Mouse (Mus musculus) hindbrain, embryonic 15.5 days (tissue): ENCODE measurements around the gene Mllt3. TPM values are rescaled to one million over a fixed set of nuclear protein-coding genes. Genes with fewer than 3 reads are reported as not detected.
A peak's percentile ranks its signal among the peaks of the same experiment; 100 is the strongest.
"Not testable (repeated sequence)": the region's sequence is repeated elsewhere in the genome, so short reads cannot be mapped to it uniquely, and the experiment has no call there.

Experiments used
- ATAC-seq: fragments of 200-750 bp; cut with Nextera tagmentation; 2 replicates; pipeline ENCODE4 v1.8.0; 2017; ENCODE audit warnings: low read depth, moderate number of reproducible peaks, moderate TSS enrichment; ENCODE audit not compliant: low FRiP score
- H3K27ac ChIP-seq: fragments of 300-500 bp; sonication (generic); replicated peaks from 2 replicates; pipeline ENCODE4 v1.5.1; 2015; ENCODE audit warnings: mild to moderate bottlenecking, inconsistent platforms
- H3K27me3 ChIP-seq: fragments of 300-500 bp; sonication (generic); 2 replicates; pipeline ENCODE4 v1.6.1; 2015; ENCODE audit warnings: control low read depth, inconsistent platforms
- H3K36me3 ChIP-seq: fragments of 300-500 bp; sonication (generic); 2 replicates; pipeline ENCODE4 v1.6.1; 2015; ENCODE audit warnings: control low read depth, inconsistent platforms
- H3K4me1 ChIP-seq: fragments of 300-500 bp; sonication (generic); replicated peaks from 2 replicates; pipeline ENCODE4 v1.6.1; 2015; ENCODE audit warnings: control low read depth, inconsistent platforms
- H3K4me2 ChIP-seq: fragments of 300-500 bp; sonication (generic); 2 replicates; pipeline ENCODE4 v1.6.1; 2015; ENCODE audit warnings: moderate library complexity, mild to moderate bottlenecking, inconsistent platforms
- H3K4me3 ChIP-seq: fragments of 300-500 bp; sonication (generic); 2 replicates; pipeline ENCODE4 v1.5.1; 2015; ENCODE audit warnings: mild to moderate bottlenecking, inconsistent platforms
- H3K9ac ChIP-seq: fragments of 300-500 bp; sonication (generic); 2 replicates; pipeline ENCODE4 v1.6.1; 2015; ENCODE audit warnings: inconsistent platforms
- H3K9me3 ChIP-seq: fragments of 300-500 bp; sonication (generic); 2 replicates; pipeline ENCODE4 v1.6.1; 2016; ENCODE audit warnings: control low read depth, inconsistent platforms
- WGBS: fragments of 180-500 bp; shearing (Covaris S2); methylation state at CpG from one replicate; pipeline ENCODE4 v1.1.7; 2015; 5-methylcytosine and 5-hydroxymethylcytosine counted together
- polyA plus RNA-seq: library from polyadenylated mRNA; unstranded; fragments of >200 nt; fragmentation: Nextera tagmentation; extraction: Ambion mirVana; gene quantifications from 2 replicates; pipeline ENCODE4 v1.2.1, GENCODE M21; 2015

Gene Mllt3
- polyA plus RNA-seq, 1 experiment from 2014 or later, result 77.3 TPM

DNA sequence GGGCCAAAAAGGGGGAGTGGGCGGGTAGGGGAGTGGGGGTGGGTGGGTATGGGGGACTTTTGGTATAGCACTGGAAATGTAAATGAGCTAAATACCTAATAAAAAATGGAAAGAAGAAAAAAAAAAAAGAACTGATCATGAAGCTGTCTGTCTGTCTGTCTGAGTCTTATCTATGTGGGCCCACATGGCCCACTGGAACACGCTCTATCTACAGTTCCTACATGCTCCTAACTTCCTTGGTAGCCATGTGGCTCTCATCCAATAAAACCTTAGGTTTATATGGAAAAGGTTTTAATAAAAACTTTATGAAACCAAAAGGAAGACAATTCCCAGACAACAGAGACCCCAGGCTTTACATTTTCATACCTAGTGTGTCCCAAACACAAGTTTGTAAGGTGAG, 68.3 kb downstream of the Mllt3 start:
- H3K4me3 ChIP-seq, H3K9ac ChIP-seq, H3K27ac ChIP-seq, ATAC-seq, H3K9me3 ChIP-seq, H3K36me3 ChIP-seq, H3K27me3 ChIP-seq, H3K4me2 ChIP-seq, H3K4me1 ChIP-seq: not testable (repeated sequence)
- 93% methylated on average over 1 of the region's 2 CpGs for WGBS

DNA sequence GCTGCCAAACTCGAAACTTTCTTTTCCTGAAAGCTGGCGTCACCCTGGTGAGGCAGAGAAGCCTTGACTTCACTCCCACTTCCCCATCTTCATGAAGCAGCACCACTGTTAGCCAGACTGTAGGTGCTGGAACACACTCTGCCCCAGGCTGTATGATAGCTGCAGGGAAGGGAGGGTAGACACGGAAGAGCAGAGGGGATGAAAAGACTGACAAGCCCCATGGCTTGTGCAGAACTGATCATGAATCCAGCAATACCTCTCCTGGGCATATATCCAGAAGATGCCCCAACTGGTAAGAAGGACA, 69.4 kb downstream of the Mllt3 start:
- ATAC-seq, result no peak
- Histone ChIP-seq H3K9ac (no peak overlapping the region), H3K4me2 (no peak overlapping the region), H3K4me1 (no peaks in the 10 kb centered on the region), H3K36me3 (no peaks in the 10 kb centered on the region), H3K27me3 (no peaks in the 10 kb centered on the region), H3K4me3 (no peak overlapping the region), H3K9me3 (no peaks in the 10 kb centered on the region), H3K27ac (no peak overlapping the region)
- 92% methylated on average over 3 of the region's 3 CpGs for WGBS

DNA sequence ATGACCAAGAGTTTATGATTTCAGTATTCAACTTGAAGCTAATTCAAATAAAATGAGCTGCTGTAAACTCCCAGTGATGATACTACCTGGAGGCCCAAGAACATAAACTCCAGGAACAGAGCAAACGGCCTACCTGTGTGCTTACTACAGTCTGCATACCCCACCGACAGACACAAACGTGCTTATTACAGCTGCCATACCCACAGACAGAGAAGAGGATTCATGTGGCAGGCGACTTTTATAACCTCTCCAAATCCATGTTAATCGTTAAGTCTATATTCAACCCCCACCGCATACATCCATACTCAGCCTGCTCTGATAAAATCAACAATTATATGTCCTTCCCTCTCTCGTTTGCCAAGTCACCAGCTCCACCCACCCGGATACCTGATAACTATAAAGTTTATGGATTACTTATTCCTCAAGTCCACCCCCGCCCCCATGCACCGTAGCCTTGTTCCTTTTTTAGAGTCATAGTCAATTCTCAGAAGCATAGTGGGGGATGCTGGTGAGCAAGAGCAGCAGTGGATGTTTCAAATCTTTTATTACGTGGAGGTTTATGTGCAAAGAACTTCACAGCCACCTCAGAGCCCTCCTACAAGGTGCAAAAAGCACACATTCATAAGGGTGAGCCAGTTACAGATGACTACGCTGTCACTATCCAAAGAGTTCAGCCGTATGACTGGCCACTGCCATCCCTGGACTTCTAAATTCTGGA, 70.0 kb downstream of the Mllt3 start:
- 91% methylated on average over 13 of the region's 13 CpGs for WGBS
- H3K27me3 ChIP-seq, result no peaks in the 10 kb centered on the region
- H3K4me1 ChIP-seq, result peaks cover 5% of the 10 kb centered on the region; the same call in 1 of the 2 replicates
- H3K4me2 ChIP-seq, result no peak overlapping the region
- no peaks in the 10 kb centered on the region for H3K36me3 ChIP-seq
- no peak for ATAC-seq
- no peak overlapping the region for H3K27ac ChIP-seq
- H3K4me3 ChIP-seq, result no peak overlapping the region
- H3K9ac ChIP-seq, result no peak overlapping the region
- no peaks in the 10 kb centered on the region for H3K9me3 ChIP-seq

DNA sequence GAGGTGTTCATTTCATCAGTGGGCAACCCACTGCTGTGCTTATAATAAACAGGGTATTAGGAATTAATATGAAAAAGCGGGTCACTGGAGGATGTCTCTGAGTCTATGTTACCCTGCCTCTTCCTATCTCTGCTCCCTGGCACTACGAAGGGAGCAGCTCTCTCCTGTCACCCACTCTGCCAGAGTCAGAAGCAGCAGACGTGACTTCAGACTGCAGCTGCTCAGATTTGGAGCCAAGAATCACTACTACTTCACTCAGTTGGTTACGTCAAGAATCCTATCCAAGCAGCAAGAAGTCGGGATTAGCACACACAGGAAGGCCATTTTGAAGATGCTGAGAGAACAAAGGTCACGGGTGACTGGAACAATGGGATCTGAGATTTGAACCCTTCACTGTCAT, 71.3 kb downstream of the Mllt3 start:
- Histone ChIP-seq H3K9ac (no peak overlapping the region), H3K27me3 (no peaks in the 10 kb centered on the region), H3K4me1 (peaks cover 7% of the 10 kb centered on the region; the same call in 1 of the 2 replicates), H3K36me3 (no peaks in the 10 kb centered on the region), H3K4me2 (no peak overlapping the region), H3K9me3 (no peaks in the 10 kb centered on the region), H3K4me3 (no peak overlapping the region), H3K27ac (no peak overlapping the region)
- no peak for ATAC-seq
- 70% methylated on average over 6 of the region's 6 CpGs for WGBS

DNA sequence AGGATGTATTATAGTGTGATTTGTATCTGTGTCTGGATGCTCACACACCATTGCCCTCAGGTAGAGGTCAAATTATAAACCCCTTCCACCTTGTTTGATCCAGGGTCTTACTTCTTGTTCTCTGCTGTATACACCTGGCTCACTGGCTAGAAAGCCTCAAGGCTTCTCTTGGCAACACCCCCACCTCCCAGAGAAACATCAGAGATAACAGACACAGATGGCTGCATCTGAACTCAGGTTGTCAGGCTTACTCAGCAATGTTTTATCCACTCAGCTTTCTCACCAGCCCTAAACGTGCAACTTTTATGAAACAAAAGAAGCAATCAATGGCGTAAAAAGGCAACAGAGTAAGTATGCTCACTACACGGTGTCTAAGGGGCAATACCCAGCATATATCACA, 75.3 kb downstream of the Mllt3 start:
- 72% methylated on average over 3 of the region's 3 CpGs for WGBS
- peaks cover 19% of the 10 kb centered on the region for H3K4me1 ChIP-seq
- ATAC-seq, result no peak

DNA sequence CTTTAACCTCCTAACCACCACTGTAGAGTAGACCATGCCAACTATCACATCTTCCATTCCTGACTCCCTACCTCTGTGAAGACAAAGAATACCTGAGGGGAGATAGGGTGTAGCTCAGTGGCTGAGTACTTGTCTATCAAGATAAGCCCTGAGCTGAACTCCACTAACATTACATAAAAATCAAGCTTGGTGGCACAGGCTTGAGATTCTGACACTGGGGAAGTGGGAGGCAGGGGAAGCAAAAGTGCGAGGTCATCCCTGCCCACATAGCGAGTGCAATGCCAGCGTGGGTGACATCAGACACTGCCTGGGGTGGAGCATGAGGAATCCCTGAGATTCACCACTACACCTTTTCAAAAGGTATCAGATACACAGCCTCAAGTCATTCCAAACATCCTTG, 76.0 kb downstream of the Mllt3 start:
- H3K4me2 ChIP-seq, result no peak overlapping the region
- WGBS, result 93% methylated on average over 3 of the region's 3 CpGs
- H3K36me3 ChIP-seq, result no peaks in the 10 kb centered on the region
- no peak for ATAC-seq
- H3K4me3 ChIP-seq, result no peak overlapping the region
- H3K27ac ChIP-seq, result no peak overlapping the region
- H3K9ac ChIP-seq, result no peak overlapping the region
- no peaks in the 10 kb centered on the region for H3K9me3 ChIP-seq
- H3K27me3 ChIP-seq, result no peaks in the 10 kb centered on the region
- peaks cover 19% of the 10 kb centered on the region for H3K4me1 ChIP-seq

More for the DNA sequence above, 75.3 kb downstream of the Mllt3 start:
- Histone ChIP-seq H3K27ac (no peak overlapping the region), H3K36me3 (no peaks in the 10 kb centered on the region), H3K9ac (no peak overlapping the region), H3K27me3 (no peaks in the 10 kb centered on the region), H3K4me2 (no peak overlapping the region), H3K9me3 (no peaks in the 10 kb centered on the region), H3K4me3 (no peak overlapping the region)

DNA sequence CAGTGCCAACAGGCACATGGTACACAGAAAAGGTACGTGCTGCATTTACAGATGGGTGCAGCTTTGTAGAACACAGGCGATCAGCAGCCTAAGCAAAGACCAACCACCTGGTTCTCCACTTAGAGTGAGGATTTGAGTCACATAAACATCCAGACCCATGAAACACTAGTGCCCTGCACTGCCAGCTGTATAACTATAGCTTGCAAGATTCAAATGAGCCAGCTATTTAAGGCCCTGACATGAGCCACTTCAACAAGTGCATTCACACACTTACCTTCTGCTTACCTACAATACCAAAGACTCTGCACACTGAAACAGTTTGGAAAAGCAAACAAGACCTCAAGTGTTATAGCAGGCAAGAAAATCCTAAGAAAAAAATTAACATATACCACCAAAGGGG, 78.0 kb downstream of the Mllt3 start:
- Histone ChIP-seq H3K36me3 (no peaks in the 10 kb centered on the region), H3K4me3 (no peak overlapping the region), H3K27ac (no peak overlapping the region), H3K27me3 (no peaks in the 10 kb centered on the region), H3K9ac (no peak overlapping the region), H3K9me3 (no peaks in the 10 kb centered on the region), H3K4me1 (peaks cover 19% of the 10 kb centered on the region), H3K4me2 (no peak overlapping the region)
- ATAC-seq, result no peak
- 91% methylated on average over 2 of the region's 2 CpGs for WGBS

DNA sequence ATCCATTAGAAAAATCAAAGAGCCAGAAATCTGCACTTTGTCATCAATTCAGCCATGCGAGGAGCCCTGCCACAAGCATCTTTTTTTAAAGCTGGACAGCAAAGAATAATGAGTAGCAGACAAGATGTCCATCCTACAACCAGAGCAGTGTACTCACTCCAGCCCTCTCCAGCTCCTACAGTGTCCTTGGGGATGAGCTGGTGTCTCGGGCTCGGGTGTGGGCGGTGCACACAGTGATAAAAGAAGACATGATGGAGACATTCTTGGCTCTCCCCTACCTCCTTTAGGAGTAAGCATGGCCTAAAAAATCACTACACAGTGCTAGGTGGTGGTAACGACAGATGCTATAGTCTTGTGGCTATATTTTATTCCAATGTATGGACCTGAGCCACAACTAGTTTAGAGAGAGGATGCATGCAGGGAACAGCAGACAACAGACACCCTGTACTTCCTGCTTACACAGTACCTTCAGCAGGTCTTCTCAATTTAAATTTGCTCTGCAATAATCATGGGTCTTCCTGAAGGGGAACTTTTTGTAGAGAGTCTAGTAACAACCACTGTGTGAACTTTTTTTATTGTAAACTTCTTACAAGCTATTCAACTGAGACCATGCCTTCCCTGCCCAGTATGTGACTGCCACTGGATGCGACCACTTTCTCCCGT, 78.6 kb downstream of the Mllt3 start:
- WGBS, result 60% methylated on average over 7 of the region's 7 CpGs
- Histone ChIP-seq H3K9ac (no peak overlapping the region), H3K27ac (no peak overlapping the region), H3K36me3 (no peaks in the 10 kb centered on the region), H3K27me3 (no peaks in the 10 kb centered on the region), H3K4me1 (peaks cover 19% of the 10 kb centered on the region), H3K4me3 (no peak overlapping the region), H3K4me2 (no peak overlapping the region), H3K9me3 (no peaks in the 10 kb centered on the region)
- peak; percentile 32; the same call in 1 of the 2 replicates for ATAC-seq

DNA sequence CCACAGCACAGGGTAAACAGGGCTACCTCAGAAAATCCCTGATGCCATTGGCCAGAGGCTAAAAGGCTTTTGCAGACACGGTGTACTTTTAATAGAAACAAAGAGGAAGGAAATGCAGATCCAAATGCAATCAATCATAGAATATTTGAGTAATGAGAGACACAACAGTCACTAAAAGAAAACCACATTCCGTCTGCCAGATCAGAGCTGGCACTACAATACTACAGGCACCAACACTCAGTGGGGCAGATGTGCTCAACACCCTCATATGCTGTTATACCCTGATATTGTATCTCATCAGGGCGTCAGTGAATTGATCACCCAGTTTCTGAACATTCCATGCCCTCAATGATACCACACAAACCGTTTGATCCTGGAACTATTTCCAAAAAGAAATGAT, 79.4 kb downstream of the Mllt3 start:
- no peak overlapping the region for H3K4me3 ChIP-seq
- H3K27me3 ChIP-seq, result no peaks in the 10 kb centered on the region
- 75% methylated on average over 4 of the region's 4 CpGs for WGBS
- H3K9me3 ChIP-seq, result no peaks in the 10 kb centered on the region
- 0 out of 2 replicates have a peak overlapping the region, but pooled peaks have one; percentile 4 for H3K27ac ChIP-seq
- no peaks in the 10 kb centered on the region for H3K36me3 ChIP-seq
- no peak for ATAC-seq
- no peak overlapping the region for H3K4me2 ChIP-seq
- H3K9ac ChIP-seq, result no peak overlapping the region
- H3K4me1 ChIP-seq, result peaks cover 19% of the 10 kb centered on the region

DNA sequence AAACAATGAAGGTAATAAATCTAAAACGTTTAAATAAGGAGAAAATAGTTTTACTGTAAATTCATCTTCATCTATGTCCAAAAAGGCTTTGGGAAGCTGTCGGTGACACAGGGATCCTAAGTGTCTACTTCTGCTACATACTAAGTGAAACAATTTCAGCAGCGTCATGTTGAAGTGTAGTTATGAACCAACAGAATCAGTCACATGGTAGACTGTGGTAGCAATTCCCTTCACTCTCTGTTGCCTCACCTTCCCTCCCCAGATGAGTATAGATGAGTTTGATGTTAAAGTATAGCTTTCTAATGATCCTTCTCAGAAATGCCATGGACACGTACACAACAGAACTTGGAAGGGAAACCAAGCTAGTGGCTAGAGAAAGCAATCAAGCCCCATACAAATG, 79.9 kb downstream of the Mllt3 start:
- no peak overlapping the region for H3K27ac ChIP-seq
- 79% methylated on average over 4 of the region's 4 CpGs for WGBS
- H3K9ac ChIP-seq, result no peak overlapping the region
- H3K4me3 ChIP-seq, result no peak overlapping the region
- H3K4me1 ChIP-seq, result peaks cover 14% of the 10 kb centered on the region
- H3K9me3 ChIP-seq, result no peaks in the 10 kb centered on the region
- H3K36me3 ChIP-seq, result no peaks in the 10 kb centered on the region
- H3K4me2 ChIP-seq, result no peak overlapping the region
- H3K27me3 ChIP-seq, result no peaks in the 10 kb centered on the region
- no peak for ATAC-seq

DNA sequence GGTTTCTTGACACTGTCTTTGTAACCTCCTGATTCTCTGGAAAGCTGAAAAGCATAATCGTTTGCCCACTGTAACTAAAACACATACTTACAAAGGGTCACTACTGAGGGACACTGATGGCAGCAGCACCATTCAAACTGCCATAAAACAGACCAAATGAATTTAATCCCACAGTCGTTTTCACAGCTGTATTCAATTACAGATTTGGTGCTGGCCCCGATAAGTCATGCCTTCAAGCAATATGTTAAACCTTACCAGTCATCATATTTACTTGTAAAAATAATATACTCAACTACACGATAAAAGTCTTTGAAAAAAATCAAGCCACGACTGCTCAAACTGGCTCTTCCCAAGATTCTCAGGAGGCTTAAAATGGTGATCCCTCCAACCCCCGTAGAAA, 83.7 kb downstream of the Mllt3 start:
- Histone ChIP-seq H3K9ac (no peak overlapping the region), H3K4me3 (no peak overlapping the region), H3K27me3 (no peaks in the 10 kb centered on the region), H3K4me2 (no peak overlapping the region), H3K9me3 (no peaks in the 10 kb centered on the region), H3K27ac (no peak overlapping the region), H3K4me1 (peaks cover 11% of the 10 kb centered on the region; the same call in 1 of the 2 replicates), H3K36me3 (no peaks in the 10 kb centered on the region)
- WGBS, result 75% methylated on average over 6 of the region's 6 CpGs
- ATAC-seq, result no peak

DNA sequence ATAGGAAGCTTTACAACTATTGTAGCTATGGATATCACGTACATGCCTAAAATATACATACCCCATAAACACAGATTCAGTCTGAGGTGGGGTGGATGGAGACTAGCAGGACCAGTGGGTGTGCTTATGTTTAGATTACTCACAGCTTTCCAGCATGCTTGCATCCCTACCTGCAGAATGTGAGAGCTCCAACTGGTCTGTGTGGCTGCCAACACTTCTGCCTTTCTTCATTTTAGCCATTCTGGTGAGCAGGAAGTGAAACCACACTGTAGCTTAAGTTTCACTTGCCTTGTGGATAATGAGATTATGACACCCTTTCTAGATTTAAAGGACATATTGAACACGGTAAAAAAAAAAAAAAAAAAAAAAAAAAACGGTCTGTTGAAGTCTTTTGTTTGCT, 88.8 kb downstream of the Mllt3 start:
- peaks cover 8% of the 10 kb centered on the region; the same call in 1 of the 2 replicates for H3K4me1 ChIP-seq
- no peak overlapping the region for H3K4me2 ChIP-seq
- 80% methylated on average over 3 of the region's 3 CpGs for WGBS
- ATAC-seq, result no peak
- no peak overlapping the region for H3K9ac ChIP-seq
- H3K9me3 ChIP-seq, result no peaks in the 10 kb centered on the region
- H3K27ac ChIP-seq, result no peak overlapping the region
- no peak overlapping the region for H3K4me3 ChIP-seq
- H3K36me3 ChIP-seq, result no peaks in the 10 kb centered on the region
- H3K27me3 ChIP-seq, result no peaks in the 10 kb centered on the region
